Mouse (Mus musculus) liver, adult (tissue): ENCODE measurements around the gene Fbxw11.

ENCODE experiments used
- GATA4 ChIP-seq: IDR thresholded peaks from 2 replicates; pipeline ENCODE4 v1.6.1; 2014; ENCODE audit warnings: mild to moderate bottlenecking, low read length; ENCODE audit not compliant: insufficient replicate concordance

Gene Fbxw11

DNA sequence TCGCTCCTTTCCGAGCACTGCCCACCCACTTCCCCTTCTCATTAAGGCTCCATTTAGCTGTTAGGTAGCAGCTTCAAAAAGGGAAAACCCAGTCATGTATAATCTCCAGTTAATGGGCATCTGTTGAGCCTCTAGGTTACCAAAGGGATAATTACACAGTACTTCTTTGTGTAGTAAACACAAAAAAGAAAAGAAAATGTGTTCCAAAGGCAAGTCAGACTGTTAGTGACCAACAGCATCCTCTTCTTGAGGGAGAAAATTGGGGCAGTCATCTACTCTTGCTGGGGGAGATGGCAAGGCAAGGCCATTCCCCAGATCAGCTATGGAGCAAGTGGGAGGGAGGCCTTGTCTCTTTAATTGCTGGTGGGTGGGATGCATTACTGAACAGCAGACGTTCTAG is 65.0 kb downstream of the Fbxw11 start:
- no peak for TF ChIP-seq GATA4

DNA sequence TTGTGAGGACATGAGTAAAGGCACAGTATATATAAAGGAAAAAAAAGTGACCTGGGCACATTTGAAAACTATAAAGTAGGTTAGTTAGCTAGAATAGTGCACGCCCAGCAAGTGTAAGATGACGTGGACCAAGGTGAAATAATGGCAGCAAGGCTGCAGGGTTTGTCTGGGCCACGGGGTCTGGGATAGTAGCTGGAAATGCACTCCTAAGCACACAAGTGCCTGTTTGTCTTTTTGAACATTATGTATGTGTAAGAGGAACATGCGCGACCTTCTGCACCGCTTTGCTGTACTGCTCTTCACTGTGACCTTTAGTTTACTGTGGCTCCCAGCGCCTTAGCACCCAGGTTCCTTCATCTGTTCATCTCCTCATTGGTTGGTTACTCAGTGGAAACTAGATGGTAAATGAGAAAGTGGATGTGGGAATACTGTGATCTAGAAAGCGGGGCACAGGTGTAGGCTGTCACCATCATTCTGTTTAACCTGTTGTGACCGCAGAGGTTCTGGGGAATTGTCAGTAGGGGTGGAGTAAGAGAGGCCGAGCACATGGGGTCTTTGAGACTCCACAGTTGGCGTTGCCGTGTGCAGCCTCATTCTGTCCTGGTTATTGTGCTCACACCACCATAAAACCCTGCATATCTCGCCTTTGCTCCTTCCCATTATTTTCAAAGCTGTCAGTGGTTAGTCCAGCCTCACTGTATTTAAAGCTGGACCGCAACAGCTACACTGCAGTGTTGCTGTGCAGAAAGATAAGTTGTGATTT is 66.4 kb downstream of the Fbxw11 start:
- TF ChIP-seq GATA4: no peak

DNA sequence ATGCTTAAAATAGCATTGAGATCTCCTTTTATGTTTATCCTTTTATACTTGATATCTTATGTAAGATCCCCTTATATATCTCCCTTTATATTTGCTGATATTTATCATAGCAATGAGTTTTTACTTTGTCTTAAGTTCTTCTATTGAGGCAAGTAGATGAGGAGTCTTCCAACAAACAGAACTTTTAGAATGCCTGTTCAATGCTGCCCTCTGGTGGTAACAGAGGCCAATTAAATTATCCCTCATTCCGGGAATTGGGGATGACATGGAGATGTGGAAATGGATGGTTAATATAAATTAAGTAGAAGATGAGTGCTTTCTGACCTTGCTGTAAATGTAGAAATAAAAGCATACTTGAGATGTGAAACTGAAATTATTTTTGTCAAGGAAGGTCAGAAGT is 67.0 kb downstream of the Fbxw11 start:
- TF ChIP-seq GATA4: no peak

DNA sequence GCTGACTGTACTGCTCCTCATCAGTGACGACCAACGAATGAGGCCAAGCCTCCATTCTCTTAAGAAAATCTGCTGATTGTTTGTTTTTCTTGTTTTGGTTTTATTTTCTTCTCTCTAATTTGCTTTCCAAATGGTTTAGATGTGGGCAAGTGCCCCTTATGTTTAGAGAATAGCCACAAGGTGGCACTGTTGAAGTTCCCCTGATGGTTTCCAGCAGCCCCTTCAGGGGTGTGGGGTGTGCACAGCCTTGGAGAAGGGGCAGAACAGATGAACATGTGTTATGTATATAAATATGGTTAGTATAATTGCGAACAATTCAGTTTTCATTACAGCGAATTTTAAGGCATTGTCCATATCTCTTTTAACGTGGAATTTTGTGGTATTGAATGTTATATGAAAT is 71.7 kb downstream of the Fbxw11 start:
- TF ChIP-seq GATA4: no peak

DNA sequence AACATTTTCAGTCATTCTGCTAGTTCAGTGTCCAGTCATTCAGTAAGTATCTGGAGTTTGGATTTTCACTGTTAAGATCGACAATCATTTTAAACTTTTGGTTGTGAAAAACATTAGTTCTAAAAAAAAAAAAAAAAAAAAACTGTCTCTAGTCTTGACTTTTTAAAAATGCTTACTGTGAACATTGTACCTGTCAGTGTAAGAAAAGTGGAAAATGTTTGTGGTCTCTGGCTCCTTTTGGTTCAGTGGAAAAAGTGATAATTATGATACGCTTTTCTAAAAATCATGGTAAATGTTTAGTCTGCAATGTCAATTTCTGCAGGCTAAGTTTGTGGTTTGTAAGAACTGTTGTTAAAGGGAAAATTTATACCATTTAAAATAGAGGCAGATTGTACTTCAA is 72.4 kb downstream of the Fbxw11 start:
- no peak for TF ChIP-seq GATA4

DNA sequence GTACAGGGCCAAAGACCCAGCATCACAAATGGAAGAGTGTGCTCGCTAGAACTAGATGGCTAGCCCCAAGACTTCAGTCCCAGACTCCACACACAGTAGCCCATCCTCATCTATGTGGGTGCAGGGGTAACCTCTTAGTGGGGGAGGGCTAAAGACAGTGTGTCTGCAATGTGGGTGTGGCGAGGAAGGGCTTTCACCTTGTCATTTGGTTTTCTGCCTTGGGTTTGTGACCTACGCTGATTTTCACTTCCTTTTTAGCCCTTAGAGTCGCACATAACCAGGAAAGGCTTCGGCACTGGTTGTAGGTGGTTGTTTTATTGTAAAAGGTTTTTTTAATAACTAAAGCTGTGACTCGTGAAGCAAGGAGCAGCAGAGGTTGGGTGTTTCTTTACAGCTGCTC is 73.0 kb downstream of the Fbxw11 start:
- no peak for TF ChIP-seq GATA4

DNA sequence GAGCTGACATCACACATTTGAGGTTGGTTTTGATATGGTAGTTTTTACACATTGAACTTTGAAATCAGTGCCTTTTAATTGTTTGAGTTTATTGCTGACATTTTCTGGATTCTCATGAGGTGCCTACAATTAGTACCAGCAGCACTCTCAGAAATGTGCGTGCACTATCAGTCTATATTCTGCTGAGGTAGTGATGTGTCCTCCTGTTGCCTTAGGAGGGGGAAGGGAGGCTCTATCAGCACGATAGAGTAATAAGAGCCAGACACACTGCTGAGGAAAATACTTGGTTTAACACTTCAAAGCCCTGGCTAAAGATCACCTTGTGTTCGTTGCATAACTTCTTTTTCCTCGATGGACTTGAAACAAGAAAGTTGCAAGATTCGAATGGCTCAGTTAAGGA is 73.4 kb downstream of the Fbxw11 start:
- no peak for TF ChIP-seq GATA4

DNA sequence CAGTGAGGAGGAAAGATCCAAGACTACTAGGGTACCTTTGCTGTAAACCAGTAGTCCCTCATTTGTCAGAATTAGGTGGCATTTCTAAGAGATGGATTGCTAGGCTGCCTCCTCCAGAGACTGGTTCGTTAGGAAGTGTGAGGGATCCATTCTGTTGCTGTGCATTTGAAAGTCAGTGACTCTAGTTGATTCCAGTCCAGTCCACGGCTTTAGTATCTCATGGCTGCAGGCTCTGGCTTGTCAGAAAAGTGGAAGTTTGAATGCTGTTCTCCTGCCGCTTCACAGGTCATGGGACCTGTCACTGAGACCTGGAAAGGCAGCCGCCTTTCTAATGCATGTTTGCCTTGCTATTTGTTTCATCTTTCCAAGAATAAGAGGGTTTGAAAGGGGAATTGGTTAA is 74.4 kb downstream of the Fbxw11 start:
- no peak for TF ChIP-seq GATA4

DNA sequence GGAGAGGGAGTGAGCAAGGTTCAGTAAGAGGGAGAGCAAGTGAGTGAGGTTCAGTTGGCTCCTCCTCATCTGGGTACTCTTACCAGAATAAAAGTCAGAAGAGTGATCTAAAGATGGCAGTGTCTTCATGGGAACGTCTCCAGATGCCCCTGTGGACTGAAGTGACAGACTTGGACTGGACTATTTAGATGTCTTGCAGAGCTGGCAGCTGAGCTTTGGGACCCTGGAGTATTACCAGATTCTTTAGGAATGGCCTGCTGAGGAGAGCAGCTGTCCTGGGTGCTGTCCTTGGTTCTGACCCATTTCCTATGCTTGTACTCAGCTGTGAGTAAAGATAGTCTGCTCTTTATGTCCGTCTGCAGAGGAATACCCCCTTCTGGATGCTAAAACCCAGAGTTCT is 75.8 kb downstream of the Fbxw11 start:
- no peak for TF ChIP-seq GATA4

DNA sequence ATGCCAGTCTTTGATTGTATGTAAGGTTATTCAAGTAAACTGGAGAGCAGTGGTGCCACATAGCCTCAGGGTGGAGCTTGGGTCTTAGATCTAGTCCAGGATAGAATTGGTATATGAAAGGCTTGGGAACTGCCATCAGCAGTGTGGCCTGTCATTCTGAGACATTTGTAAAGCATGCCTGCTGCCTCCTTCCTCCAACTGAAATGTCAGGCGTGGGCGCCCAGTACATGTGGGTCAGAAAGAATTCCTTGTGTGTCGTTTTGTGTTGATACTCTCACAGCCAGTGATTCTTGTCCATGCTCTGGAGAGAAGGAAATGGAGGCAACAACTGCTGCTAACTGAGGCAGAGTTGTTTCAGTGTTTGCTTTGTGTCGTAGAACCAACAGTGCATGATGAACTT is 76.5 kb downstream of the Fbxw11 start:
- TF ChIP-seq GATA4: no peak

DNA sequence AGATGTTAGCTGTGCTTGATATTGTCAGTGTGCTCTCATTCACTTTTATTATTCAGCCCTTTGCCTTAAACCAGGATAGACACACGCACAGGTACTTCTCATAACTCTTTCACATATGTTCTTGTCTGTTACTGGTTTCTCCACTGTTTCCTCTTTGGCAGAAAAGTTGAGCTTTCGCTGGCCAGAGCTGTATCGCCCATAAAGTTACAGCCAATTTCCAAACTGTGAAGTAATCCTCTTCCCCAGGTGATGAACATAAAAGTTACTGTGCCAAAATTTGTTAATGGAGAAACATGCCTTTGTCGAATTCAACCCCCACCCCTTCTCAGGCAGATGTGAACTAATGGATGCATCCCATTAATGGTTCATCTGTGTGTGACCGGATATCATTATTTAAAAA is 80.1 kb downstream of the Fbxw11 start:
- TF ChIP-seq GATA4: no peak

DNA sequence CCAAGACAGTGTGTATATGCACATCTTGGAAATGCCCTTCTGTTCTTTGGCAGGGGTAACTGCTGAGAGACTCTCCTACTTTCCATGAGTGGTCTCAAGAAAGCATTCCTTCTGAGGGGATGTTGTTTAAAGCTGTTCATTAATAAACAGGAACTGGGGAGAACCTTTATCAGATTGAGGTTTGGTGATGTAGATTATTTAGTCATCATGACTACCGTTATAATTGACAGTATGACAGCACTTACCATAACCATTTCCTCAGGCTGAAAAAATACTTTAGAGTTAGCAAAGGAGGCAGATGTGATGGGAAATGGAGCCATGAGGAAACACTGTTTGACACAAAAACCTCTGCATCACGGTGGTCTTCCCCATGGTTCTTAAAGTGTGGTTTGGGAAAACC is 80.8 kb downstream of the Fbxw11 start:
- no peak for TF ChIP-seq GATA4

DNA sequence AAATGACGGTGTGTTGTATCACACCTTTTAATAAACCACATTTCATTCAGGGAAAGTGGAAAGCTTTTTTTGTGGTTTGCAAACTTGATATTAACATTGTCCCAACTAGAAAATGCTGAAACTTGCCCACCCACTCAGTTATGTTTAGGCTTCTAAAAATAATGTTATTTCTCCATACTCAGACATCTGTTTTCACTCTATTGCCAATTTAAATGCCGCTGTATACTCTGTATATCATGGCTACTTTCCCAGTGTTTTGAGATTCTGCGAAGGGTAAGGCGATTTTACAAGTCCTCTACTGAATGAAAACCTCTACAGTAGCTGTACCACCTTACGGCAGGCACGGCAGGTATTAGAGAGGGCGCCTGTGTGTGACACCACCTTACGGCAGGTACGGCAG is 82.6 kb downstream of the Fbxw11 start:
- no peak for TF ChIP-seq GATA4

DNA sequence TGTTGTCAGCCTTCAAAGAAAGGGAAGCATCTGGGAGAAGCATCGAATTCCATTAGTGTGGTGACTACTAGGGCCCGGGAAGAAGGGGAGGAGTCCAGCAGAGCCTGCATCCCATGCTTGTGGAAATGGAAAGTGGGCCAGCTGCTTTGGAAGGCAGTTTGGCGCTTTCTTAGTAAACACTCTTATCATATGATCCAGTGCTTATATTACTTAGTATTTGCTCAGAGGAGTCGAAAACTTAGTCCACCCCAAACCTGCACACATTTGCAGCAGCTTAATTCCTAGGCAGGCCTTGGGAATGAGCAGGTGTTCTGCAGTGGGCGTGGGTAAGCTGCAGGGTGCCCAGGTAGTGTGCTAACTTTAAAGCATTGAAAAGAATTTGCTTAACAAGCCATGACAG is 89.9 kb downstream of the Fbxw11 start:
- no peak for TF ChIP-seq GATA4

DNA sequence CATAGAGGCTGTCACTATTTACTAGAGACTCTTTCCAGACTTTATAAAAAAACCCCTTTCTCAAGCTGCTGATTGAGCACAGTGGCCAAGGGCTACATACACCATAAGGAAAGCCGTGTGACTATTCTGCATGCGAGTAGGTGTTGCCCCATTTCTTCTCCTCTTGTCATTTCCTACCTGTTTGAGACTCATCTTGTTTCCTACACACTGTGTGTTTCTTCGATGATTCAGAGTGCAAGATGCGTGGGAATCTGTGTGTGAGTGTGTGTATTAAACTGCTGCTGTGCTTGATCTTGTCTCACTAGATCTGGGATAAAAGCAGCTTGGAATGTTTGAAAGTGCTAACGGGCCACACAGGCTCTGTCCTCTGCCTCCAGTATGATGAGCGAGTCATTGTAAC is 90.7 kb downstream of the Fbxw11 start:
- no peak for TF ChIP-seq GATA4

DNA sequence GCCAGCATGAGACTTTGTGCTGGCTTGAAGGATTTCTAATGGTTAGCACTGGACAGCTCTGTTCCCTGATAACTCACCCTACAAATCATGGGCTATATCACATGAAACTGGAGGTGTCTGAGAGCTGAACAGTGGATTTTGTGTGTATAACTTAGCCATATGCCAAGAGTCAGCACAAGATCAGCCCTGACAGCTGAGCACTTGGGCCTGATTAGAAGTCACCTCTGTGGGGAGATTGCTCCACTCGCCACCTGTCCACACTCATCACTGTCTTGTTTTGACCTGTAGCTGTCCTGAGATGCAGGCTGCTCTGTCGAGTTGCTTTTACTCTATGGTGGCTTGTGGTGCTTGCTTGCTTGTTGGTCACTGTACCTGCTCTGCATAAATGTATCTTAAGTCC is 93.8 kb downstream of the Fbxw11 start:
- no peak for TF ChIP-seq GATA4

DNA sequence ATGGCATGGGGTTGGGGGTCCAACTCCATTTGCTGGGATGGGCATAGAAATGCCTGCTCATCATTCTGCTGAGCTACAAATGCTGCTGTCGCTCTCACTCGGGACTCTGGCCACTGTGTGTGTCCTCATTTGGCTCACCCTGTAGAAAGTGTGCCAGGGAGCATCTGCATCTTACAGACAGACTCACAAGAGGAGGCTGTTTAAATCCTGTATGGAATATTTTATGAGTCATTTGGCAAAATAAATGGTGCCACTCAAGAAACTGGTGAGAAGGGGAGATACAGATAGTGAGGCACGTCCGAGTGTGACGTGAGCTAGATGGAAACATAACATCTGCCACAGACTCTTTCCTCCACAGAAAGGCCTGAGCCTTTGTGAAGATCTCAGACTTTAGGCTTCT is 95.2 kb downstream of the Fbxw11 start:
- TF ChIP-seq GATA4: no peak
